Mouse (Mus musculus) lung, postnatal 0 days (tissue): ENCODE results near the gene Prr18.

Experiments used
- CTCF ChIP-seq: IDR thresholded peaks from 2 replicates; pipeline ENCODE4 v1.5.1; 2016; ENCODE audit warnings: antibody characterized with exemption, mild to moderate bottlenecking
- EP300 ChIP-seq: IDR thresholded peaks from 2 replicates; pipeline ENCODE4 v1.6.1; 2016; ENCODE audit warnings: antibody characterized with exemption, mild to moderate bottlenecking, control low read depth

- peak; percentile 75 for TF ChIP-seq EP300
- TF ChIP-seq CTCF = no peak
Measured at GRCm38 (mm10) chr17:8339666-8340374, 2.6 kb downstream of the Prr18 start.
